Mouse (Mus musculus) kidney, embryonic 15.5 days (tissue): ENCODE measurements around the gene Cdh4. TPM values are rescaled to one million over a fixed set of nuclear protein-coding genes. Genes with fewer than 3 reads are reported as not detected.

Experiments
- ATAC-seq: fragments of 200-750 bp; cut with Nextera tagmentation; replicated peaks from 2 replicates; pipeline ENCODE4 v1.8.0; 2017; ENCODE audit warnings: moderate TSS enrichment; ENCODE audit not compliant: low FRiP score
- H3K27ac ChIP-seq: fragments of 300-500 bp; sonication (generic); 2 replicates; pipeline ENCODE4 v1.5.1; 2015; ENCODE audit warnings: mild to moderate bottlenecking, inconsistent platforms
- H3K27me3 ChIP-seq: fragments of 300-500 bp; sonication (generic); 2 replicates; pipeline ENCODE4 v1.6.1; 2015; ENCODE audit warnings: inconsistent platforms
- H3K36me3 ChIP-seq: fragments of 300-500 bp; sonication (generic); 2 replicates; pipeline ENCODE4 v1.6.1; 2015; ENCODE audit warnings: inconsistent platforms
- H3K4me1 ChIP-seq: fragments of 300-500 bp; sonication (generic); 2 replicates; pipeline ENCODE4 v1.6.1; 2015; ENCODE audit warnings: inconsistent platforms
- H3K4me2 ChIP-seq: fragments of 300-500 bp; sonication (generic); 2 replicates; pipeline ENCODE4 v1.6.1; 2015; ENCODE audit warnings: moderate library complexity, mild to moderate bottlenecking, inconsistent platforms
- H3K4me3 ChIP-seq: fragments of 300-500 bp; sonication (generic); replicated peaks from 2 replicates; pipeline ENCODE4 v1.5.1; 2015; ENCODE audit warnings: mild to moderate bottlenecking, inconsistent platforms
- H3K9ac ChIP-seq: fragments of 300-500 bp; sonication (generic); 2 replicates; pipeline ENCODE4 v1.6.1; 2015; ENCODE audit warnings: mild to moderate bottlenecking, inconsistent platforms
- H3K9me3 ChIP-seq: fragments of 300-500 bp; sonication (generic); replicated peaks from 2 replicates; pipeline ENCODE4 v1.6.1; 2016; ENCODE audit warnings: inconsistent platforms
- WGBS: fragments of 180-500 bp; shearing (Covaris S2); methylation state at CpG from one replicate; pipeline ENCODE4 v1.1.7; 2015; ENCODE audit warnings: mixed read lengths; 5-methylcytosine and 5-hydroxymethylcytosine counted together
- polyA plus RNA-seq: library from polyadenylated mRNA; unstranded; fragments of >200 nt; fragmentation: Nextera tagmentation; extraction: Ambion mirVana; gene quantifications from 2 replicates; pipeline ENCODE4 v1.2.1, GENCODE M21; 2015

Gene Cdh4
- polyA plus RNA-seq, 1 experiment from 2014 or later, result 23.2 TPM

GRCm38 (mm10) chr2:179764460-179764859, 322.2 kb downstream of the Cdh4 start:
- 0 out of 2 replicates have a peak, but pooled peaks cover 9% of the 10 kb centered on the region for H3K27me3 ChIP-seq
- H3K36me3 ChIP-seq, result no peaks in the 10 kb centered on the region
- peaks cover 37% of the 10 kb centered on the region for H3K4me1 ChIP-seq
- 81% methylated on average over 2 of the region's 2 CpGs for WGBS
- ATAC-seq, result no peak
- H3K27ac ChIP-seq, result no peak overlapping the region
- H3K4me2 ChIP-seq, result no peak overlapping the region
- no peaks in the 10 kb centered on the region for H3K9me3 ChIP-seq
- H3K9ac ChIP-seq, result no peak overlapping the region
- H3K4me3 ChIP-seq, result no peak overlapping the region

DNA sequence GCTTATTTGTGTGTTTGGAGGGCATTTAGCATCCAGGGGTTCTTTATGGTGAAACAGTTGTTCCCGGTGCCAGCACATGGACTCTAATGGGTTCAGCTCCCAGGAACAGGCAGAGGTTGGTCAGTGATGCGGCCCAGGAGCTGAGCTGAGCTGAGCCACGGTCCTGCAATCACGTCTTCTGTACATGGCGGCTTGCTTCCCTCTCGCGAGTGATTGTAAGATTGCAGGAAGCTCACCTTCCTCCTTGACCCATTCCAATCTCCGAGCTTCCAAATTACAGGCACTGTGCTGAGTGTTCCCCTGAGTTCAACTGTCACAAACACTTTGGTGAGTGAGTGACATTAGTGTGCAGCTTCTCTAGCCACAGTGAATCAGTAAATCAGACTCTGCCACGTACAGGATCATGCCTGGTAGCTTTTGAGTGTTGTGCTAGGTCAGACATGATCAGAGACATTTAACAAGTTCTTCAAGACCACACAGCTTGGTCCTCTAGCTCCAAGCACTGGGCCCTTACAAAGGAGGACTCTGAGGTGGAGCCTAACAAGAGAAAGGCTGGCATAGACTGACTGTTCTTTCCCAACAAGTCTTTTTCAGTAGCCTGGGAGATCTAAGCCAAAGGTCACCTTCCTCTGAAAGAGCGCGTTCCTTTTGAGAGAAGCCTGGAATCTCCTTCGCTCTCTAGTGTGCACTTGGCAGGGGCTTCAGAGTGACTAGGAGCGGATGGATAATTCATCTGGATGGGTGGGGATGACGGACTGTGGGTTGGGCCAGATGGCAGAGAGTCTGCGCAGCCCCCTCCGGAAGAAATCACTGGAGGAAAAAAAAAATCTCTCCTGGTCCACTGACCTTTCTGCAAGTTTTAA, 324.7 kb downstream of the Cdh4 start:
- Histone ChIP-seq H3K9me3 (no peaks in the 10 kb centered on the region), H3K4me3 (no peak overlapping the region), H3K27me3 (0 out of 2 replicates have a peak, but pooled peaks cover 9% of the 10 kb centered on the region), H3K9ac (no peak overlapping the region), H3K4me2 (peak overlapping the region; percentile 36; the same call in 1 of the 2 replicates), H3K27ac (0 out of 2 replicates have a peak overlapping the region, but pooled peaks have one; percentile 45), H3K36me3 (no peaks in the 10 kb centered on the region), H3K4me1 (peaks cover 33% of the 10 kb centered on the region)
- WGBS, result 33% methylated on average over 16 of the region's 16 CpGs
- ATAC-seq, result no peak

DNA sequence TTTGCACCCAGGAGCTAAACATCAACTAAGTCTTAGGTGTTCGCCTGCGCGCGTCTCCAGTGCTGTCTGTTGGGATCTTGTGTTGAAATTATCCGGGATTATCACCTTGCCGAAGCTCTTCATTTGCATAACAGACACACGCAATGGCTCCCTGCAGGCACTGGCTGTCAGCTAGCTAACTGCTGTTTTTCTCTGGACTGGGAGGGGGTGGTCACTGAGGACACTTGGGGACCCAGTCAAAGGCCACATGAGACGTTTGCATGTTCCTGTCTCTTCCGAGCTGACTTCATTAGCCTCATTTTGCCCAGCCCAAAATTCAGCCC, 325.3 kb downstream of the Cdh4 start:
- H3K4me2 ChIP-seq, result peak overlapping the region; percentile 36; the same call in 1 of the 2 replicates
- no peak overlapping the region for H3K27ac ChIP-seq
- no peak for ATAC-seq
- H3K9me3 ChIP-seq, result no peaks in the 10 kb centered on the region
- H3K9ac ChIP-seq, result no peak overlapping the region
- peaks cover 37% of the 10 kb centered on the region for H3K4me1 ChIP-seq
- H3K4me3 ChIP-seq, result no peak overlapping the region
- H3K36me3 ChIP-seq, result no peaks in the 10 kb centered on the region
- 0 out of 2 replicates have a peak, but pooled peaks cover 9% of the 10 kb centered on the region for H3K27me3 ChIP-seq
- WGBS, result 22% methylated on average over 9 of the region's 9 CpGs

- Histone ChIP-seq H3K4me2 (no peak overlapping the region), H3K9ac (no peak overlapping the region), H3K27me3 (0 out of 2 replicates have a peak, but pooled peaks cover 9% of the 10 kb centered on the region), H3K27ac (no peak overlapping the region), H3K4me3 (no peak overlapping the region), H3K4me1 (peaks cover 53% of the 10 kb centered on the region), H3K36me3 (no peaks in the 10 kb centered on the region), H3K9me3 (no peaks in the 10 kb centered on the region)
- ATAC-seq, result no peak; the same call in 1 of the 2 replicates
- WGBS, result 61% methylated on average over 5 of the region's 5 CpGs
Observed at GRCm38 (mm10) chr2:179769137-179769536, 326.9 kb downstream of the Cdh4 start.

- Histone ChIP-seq H3K9ac (no peak overlapping the region), H3K9me3 (no peaks in the 10 kb centered on the region), H3K4me2 (no peak overlapping the region), H3K27me3 (0 out of 2 replicates have a peak, but pooled peaks cover 9% of the 10 kb centered on the region), H3K4me3 (no peak overlapping the region), H3K36me3 (no peaks in the 10 kb centered on the region), H3K27ac (no peak overlapping the region), H3K4me1 (peaks cover 61% of the 10 kb centered on the region)
- no peak for ATAC-seq
- WGBS, result 76% methylated on average over 8 of the region's 8 CpGs
Observed at GRCm38 (mm10) chr2:179769943-179770342, 327.7 kb downstream of the Cdh4 start.

DNA sequence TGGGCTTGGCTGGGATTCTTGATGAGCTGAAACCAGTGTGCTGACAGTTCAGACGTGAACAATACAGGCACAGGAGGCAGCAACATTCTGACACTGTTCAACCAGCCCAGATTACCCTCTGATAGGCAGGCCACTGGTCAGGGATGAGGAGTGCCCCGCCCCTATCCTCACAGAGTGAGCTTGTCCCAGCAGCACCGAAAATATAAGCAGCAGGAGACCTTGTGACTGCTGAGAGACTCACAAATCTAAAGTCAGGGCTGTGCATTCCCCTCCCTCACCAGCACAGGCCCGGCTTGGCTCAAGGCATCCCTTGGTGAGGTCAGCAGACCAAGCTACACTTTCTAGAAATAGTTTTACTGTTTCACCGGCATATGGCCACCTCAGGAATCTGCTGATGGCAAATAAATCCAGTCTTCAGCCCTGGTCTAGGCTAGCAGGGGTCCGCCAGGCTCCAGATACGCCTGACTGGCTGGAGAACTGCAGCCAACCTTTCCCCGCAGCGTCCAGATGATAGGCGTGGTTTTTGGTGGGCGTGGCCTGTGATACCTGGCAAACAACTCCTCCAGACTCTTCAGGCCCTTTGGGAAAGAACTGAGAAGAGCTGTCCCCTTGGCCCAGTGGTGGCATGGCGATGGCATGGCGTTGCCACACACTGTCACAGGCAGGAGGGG, 332.3 kb downstream of the Cdh4 start:
- H3K4me2 ChIP-seq, result peak overlapping the region; percentile 38
- H3K27ac ChIP-seq, result peak overlapping the region; percentile 89
- no peak overlapping the region for H3K4me3 ChIP-seq
- H3K9me3 ChIP-seq, result no peaks in the 10 kb centered on the region
- WGBS, result 17% methylated on average over 13 of the region's 13 CpGs
- peaks cover 52% of the 10 kb centered on the region for H3K4me1 ChIP-seq
- ATAC-seq, result peak; percentile 83
- H3K36me3 ChIP-seq, result no peaks in the 10 kb centered on the region
- H3K27me3 ChIP-seq, result no peaks in the 10 kb centered on the region
- no peak overlapping the region for H3K9ac ChIP-seq

DNA sequence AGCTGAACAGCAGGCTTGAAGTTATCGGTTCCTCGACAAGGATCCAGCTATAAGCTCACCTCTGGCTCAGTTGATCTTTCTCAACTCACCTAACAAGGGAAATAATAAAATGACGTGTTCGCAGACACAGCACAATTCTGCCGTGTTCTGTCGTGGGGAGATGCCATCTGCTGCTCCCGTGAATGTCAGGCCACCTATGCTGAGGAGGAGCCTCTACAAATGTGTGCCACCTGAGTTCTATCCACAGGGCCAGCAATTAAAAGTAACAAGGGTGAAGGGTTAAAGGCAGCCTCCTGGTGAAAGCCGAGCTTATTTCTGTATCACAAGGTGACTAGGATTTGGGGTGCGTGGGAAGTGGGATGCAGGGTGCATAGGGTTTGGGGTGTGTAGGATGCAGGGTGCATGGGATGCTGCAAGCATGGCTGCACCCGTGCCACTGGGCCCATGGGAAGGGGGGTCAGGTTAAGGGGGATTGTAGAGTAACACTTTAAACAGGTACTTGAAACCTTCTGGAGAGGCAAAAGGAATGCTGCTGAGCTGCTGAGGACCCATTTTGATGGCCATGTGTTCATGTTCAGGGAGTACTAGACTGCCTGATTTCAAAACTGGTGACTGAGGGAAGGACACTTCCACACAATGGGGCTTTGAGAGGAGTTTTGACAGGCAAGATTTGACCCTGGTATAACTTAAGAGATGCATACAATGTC, 333.9 kb downstream of the Cdh4 start:
- Histone ChIP-seq H3K27ac (peak overlapping the region; percentile 89; the same call in 1 of the 2 replicates), H3K27me3 (no peaks in the 10 kb centered on the region), H3K9me3 (no peaks in the 10 kb centered on the region), H3K4me2 (no peak overlapping the region), H3K4me1 (peaks cover 53% of the 10 kb centered on the region), H3K4me3 (no peak overlapping the region), H3K36me3 (no peaks in the 10 kb centered on the region), H3K9ac (no peak overlapping the region)
- ATAC-seq, result no peak
- 57% methylated on average over 10 of the region's 10 CpGs for WGBS

- no peak overlapping the region for H3K9ac ChIP-seq
- H3K4me1 ChIP-seq, result peaks cover 33% of the 10 kb centered on the region
- H3K27ac ChIP-seq, result no peak overlapping the region
- 39% methylated on average over 9 of the region's 9 CpGs for WGBS
- H3K9me3 ChIP-seq, result no peaks in the 10 kb centered on the region
- ATAC-seq, result no peak
- H3K36me3 ChIP-seq, result no peaks in the 10 kb centered on the region
- H3K4me3 ChIP-seq, result no peak overlapping the region
- H3K4me2 ChIP-seq, result no peak overlapping the region
- no peaks in the 10 kb centered on the region for H3K27me3 ChIP-seq
Observed at GRCm38 (mm10) chr2:179779266-179779665, 337.0 kb downstream of the Cdh4 start.

DNA sequence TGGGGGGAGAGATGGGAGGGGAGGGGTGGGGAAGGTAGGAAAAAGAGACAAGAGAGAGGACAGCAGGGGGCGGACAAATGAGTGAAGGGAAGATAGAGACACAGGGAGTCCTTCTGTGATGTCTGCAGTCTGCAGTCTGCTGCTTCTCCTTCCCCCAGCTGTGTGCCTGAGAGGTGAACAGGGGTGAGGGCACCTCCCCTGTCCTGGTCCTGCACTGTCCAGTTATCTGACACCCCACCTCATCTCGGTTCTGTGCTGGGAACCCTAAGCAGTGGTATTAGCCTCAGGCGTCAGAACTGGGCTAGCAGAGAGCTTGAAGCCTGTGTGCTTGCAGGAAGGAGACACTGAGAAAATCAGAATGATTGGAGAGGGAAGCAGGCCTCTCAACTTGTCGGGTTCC, 338.7 kb downstream of the Cdh4 start:
- Histone ChIP-seq H3K27ac (no peak overlapping the region), H3K9me3 (no peaks in the 10 kb centered on the region), H3K4me3 (no peak overlapping the region), H3K4me1 (peaks cover 17% of the 10 kb centered on the region), H3K27me3 (no peaks in the 10 kb centered on the region), H3K36me3 (no peaks in the 10 kb centered on the region), H3K4me2 (no peak overlapping the region), H3K9ac (no peak overlapping the region)
- ATAC-seq, result no peak
- 44% methylated on average over 4 of the region's 4 CpGs for WGBS

- H3K36me3 ChIP-seq, result no peaks in the 10 kb centered on the region
Observed at GRCm38 (mm10) chr2:179787256-179787655, 345.0 kb downstream of the Cdh4 start.

DNA sequence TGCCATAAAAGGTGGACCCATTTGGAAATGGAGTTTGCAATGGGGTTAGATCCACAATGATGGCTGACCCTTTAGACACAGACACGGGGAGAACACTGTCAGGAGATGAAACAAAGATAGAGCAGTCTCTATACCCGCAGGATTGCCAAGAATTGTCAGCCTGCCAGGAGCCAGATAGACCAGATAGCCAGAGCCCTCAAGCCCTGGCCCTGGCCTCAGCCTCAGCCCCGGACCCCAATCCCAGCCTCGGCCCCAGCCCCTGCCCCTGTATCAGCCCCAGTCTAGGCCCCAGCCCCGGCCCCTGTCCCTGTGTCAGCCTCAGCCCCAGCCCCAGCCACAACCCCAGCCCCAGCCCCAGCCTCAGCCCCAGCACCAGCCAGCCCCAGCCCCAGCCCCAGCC, 345.6 kb downstream of the Cdh4 start:
- WGBS, result 69% methylated on average over 4 of the region's 5 CpGs

More at GRCm38 (mm10) chr2:179787256-179787655, 345.0 kb downstream of the Cdh4 start:
- no peaks in the 10 kb centered on the region for H3K9me3 ChIP-seq
- peaks cover 10% of the 10 kb centered on the region; the same call in 1 of the 2 replicates for H3K4me1 ChIP-seq
- peak; percentile 12; the same call in 1 of the 2 replicates for ATAC-seq
- H3K27me3 ChIP-seq, result no peaks in the 10 kb centered on the region
- no peak overlapping the region for H3K9ac ChIP-seq
- no peak overlapping the region for H3K27ac ChIP-seq
- H3K4me3 ChIP-seq, result no peak overlapping the region
- 0 out of 2 replicates have a peak overlapping the region, but pooled peaks have one; percentile 1 for H3K4me2 ChIP-seq
- 39% methylated on average over 18 of the region's 18 CpGs for WGBS

More for the DNA sequence above, 345.6 kb downstream of the Cdh4 start:
- peaks cover 13% of the 10 kb centered on the region; the same call in 1 of the 2 replicates for H3K4me1 ChIP-seq
- ATAC-seq, result peak; percentile 54; the same call in 1 of the 2 replicates
- no peaks in the 10 kb centered on the region for H3K9me3 ChIP-seq
- H3K4me3 ChIP-seq, result no peak overlapping the region
- H3K36me3 ChIP-seq, result no peaks in the 10 kb centered on the region
- H3K27me3 ChIP-seq, result no peaks in the 10 kb centered on the region
- H3K4me2 ChIP-seq, result no peak overlapping the region
- H3K9ac ChIP-seq, result no peak overlapping the region
- H3K27ac ChIP-seq, result no peak overlapping the region
